Mouse (Mus musculus) embryonic facial prominence, embryonic 10.5 days (tissue): ENCODE results near the gene Rpl32. TPM values are rescaled to one million over a fixed set of nuclear protein-coding genes. Genes with fewer than 3 reads are reported as not detected.

Source experiments
- DNase-seq: peaks from one replicate; pipeline ENCODE4 v3.0.0-alpha.2; 2017; ENCODE audit warnings: low spot score
- H3K27ac ChIP-seq: fragments of 300-500 bp; sonication (generic); replicated peaks from 2 replicates; pipeline ENCODE4 v1.5.1; 2016; ENCODE audit warnings: mild to moderate bottlenecking
- H3K27me3 ChIP-seq: fragments of 300-500 bp; sonication (generic); replicated peaks from 2 replicates; pipeline ENCODE4 v1.6.1; 2016; ENCODE audit warnings: low read depth, mild to moderate bottlenecking; ENCODE audit not compliant: poor library complexity, severe bottlenecking
- H3K36me3 ChIP-seq: fragments of 300-500 bp; sonication (generic); replicated peaks from 2 replicates; pipeline ENCODE4 v1.6.1; 2016; ENCODE audit warnings: mild to moderate bottlenecking, moderate library complexity
- H3K4me1 ChIP-seq: fragments of 300-500 bp; sonication (generic); 2 replicates; pipeline ENCODE4 v1.6.1; 2016
- H3K4me3 ChIP-seq: fragments of 300-500 bp; sonication (generic); 2 replicates; pipeline ENCODE4 v1.5.1; 2016; ENCODE audit warnings: mild to moderate bottlenecking, moderate library complexity
- H3K9me3 ChIP-seq: fragments of 300-500 bp; sonication (generic); 2 replicates; pipeline ENCODE4 v1.6.1; 2016; ENCODE audit warnings: mild to moderate bottlenecking
- WGBS: fragments of 180-500 bp; shearing (Covaris S2); methylation state at CpG from one replicate; pipeline ENCODE4 v1.1.7; 2016; 5-methylcytosine and 5-hydroxymethylcytosine counted together
- polyA plus RNA-seq: library from polyadenylated mRNA; unstranded; fragments of >200 nt; fragmentation: Nextera tagmentation; extraction: Ambion mirVana; gene quantifications from 2 replicates; pipeline ENCODE4 v1.2.1, GENCODE M21; 2016

Rpl32 gene
- polyA plus RNA-seq, result 1,826 and 1,867 TPM in 2 replicates

- H3K36me3 ChIP-seq, result peaks cover 43% of the 10 kb centered on the region
- peak; percentile 87 for DNase-seq
- under 1% methylated on average over 47 of the region's 47 CpGs for WGBS
- H3K9me3 ChIP-seq, result no peaks in the 10 kb centered on the region
- H3K27me3 ChIP-seq, result no peaks in the 10 kb centered on the region
- peak within 1 kb of the TSS; percentile 86 for H3K4me3 ChIP-seq
- H3K4me1 ChIP-seq, result peaks cover 21% of the 10 kb centered on the region
- peak within 1 kb of the TSS; percentile 100 for H3K27ac ChIP-seq
These were observed at the start of gene Rpl32 for GRCm38 (mm10) chr6:115808488-115809231. Gene Rpl32 (minus strand): TSS chr6:115808747.

- Histone ChIP-seq H3K9me3 (no peaks in the 10 kb centered on the region), H3K27me3 (no peaks in the 10 kb centered on the region), H3K4me3 (no peak overlapping the region), H3K27ac (0 out of 2 replicates have a peak overlapping the region, but pooled peaks have one; percentile 30), H3K36me3 (no peaks in the 10 kb centered on the region), H3K4me1 (peaks cover 24% of the 10 kb centered on the region)
- 82% methylated on average over 4 of the region's 4 CpGs for WGBS
- DNase-seq, result peak; percentile 13
These were observed 47.8 kb upstream of the Rpl32 start for GRCm38 (mm10) chr6:115856361-115856745.

GRCm38 (mm10) chr6:115855733-115856360 lies 47.3 kb upstream of the Rpl32 start:
- Histone ChIP-seq H3K4me3 (no peak overlapping the region), H3K4me1 (peaks cover 24% of the 10 kb centered on the region), H3K36me3 (peaks cover 2% of the 10 kb centered on the region), H3K27me3 (no peaks in the 10 kb centered on the region), H3K27ac (no peak overlapping the region), H3K9me3 (no peaks in the 10 kb centered on the region)
- WGBS, result 94% methylated on average over 3 of the region's 3 CpGs
- DNase-seq, result no peak

DNA sequence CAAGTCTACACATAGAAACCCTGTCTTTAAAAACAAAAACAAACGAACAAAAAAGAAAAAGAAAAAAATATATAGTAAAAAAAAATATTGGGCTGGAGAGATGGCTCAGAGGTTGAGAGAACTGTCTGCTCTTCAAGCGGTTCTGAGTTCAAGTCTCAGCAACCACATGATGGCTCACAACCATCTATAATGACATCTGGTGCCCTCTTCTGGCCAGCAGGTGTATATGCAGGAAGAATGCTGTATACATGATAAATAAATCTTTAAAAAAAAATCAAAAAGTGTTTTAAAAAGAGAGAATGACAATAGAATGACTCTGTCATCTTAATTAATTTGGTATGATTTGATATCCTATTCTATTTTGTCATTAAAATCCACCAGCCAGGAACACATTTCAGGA lies 45.9 kb upstream of the Rpl32 start:
- H3K4me3 ChIP-seq, result peak overlapping the region; percentile 77; the same call in 1 of the 2 replicates
- H3K9me3 ChIP-seq, result no peaks in the 10 kb centered on the region
- H3K4me1 ChIP-seq, result peaks cover 24% of the 10 kb centered on the region
- H3K27ac ChIP-seq, result peak overlapping the region; percentile 90; the same call in 1 of the 2 replicates
- H3K36me3 ChIP-seq, result peaks cover 11% of the 10 kb centered on the region
- WGBS, result 75% methylated on average over 2 of the region's 2 CpGs
- no peak for DNase-seq
- H3K27me3 ChIP-seq, result no peaks in the 10 kb centered on the region

GRCm38 (mm10) chr6:115853985-115854384 lies 45.4 kb upstream of the Rpl32 start:
- Histone ChIP-seq H3K27me3 (no peaks in the 10 kb centered on the region), H3K9me3 (no peaks in the 10 kb centered on the region), H3K27ac (peak overlapping the region; percentile 90), H3K36me3 (peaks cover 16% of the 10 kb centered on the region), H3K4me1 (peaks cover 24% of the 10 kb centered on the region), H3K4me3 (peak overlapping the region; percentile 77)
- DNase-seq, result peak; percentile 28
- WGBS, result 48% methylated on average over 7 of the region's 7 CpGs

GRCm38 (mm10) chr6:115853091-115853813 lies 44.7 kb upstream of the Rpl32 start, which contains the start of the genes Mbd4 and Ift122:
Gene Mbd4 (minus strand): TSS chr6:115853371.
Gene Ift122 (plus strand): TSS chr6:115853470.
- DNase-seq, result peak; percentile 99
- H3K36me3 ChIP-seq, result peaks cover 23% of the 10 kb centered on the region
- H3K27me3 ChIP-seq, result no peaks in the 10 kb centered on the region
- peak within 1 kb of the TSS; percentile 90 for H3K27ac ChIP-seq
- H3K4me3 ChIP-seq, result peak within 1 kb of the TSS; percentile 77
- H3K9me3 ChIP-seq, result no peaks in the 10 kb centered on the region
- under 1% methylated on average over 51 of the region's 51 CpGs for WGBS
- H3K4me1 ChIP-seq, result peaks cover 24% of the 10 kb centered on the region

DNA sequence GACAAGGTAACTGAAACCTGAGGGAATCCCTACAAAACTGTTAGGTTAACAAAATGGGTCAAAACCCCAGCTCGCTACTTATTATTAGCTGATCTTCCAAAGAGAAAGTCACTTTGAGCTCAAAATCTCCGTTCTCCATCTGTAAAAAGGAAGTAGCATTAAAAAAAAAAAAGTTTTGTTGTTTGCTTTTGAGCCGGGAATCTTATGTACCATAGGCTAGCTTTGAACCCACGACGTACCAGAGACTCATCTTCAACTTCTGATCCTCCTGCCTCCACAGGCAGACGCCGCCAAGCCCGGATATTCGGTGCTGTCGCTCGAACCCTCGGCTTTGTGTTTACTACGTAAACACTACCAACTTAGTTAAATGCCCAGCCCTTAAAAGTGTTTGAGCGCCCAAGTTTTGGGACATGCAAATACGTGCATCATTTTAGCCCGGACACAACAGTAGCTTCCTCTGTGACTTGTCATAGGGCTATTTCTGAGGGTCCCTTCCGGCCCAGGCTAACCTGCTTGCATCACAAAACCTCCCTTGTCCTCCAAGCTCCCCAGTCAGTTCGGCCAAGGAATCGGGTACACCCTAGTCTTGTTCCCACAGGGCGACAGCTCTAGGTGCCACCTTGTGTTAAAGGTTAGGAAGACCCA lies 44.0 kb upstream of the Rpl32 start:
- Histone ChIP-seq H3K4me3 (peak overlapping the region; percentile 77), H3K36me3 (peaks cover 30% of the 10 kb centered on the region), H3K27ac (peak overlapping the region; percentile 90), H3K9me3 (no peaks in the 10 kb centered on the region), H3K27me3 (no peaks in the 10 kb centered on the region), H3K4me1 (peaks cover 24% of the 10 kb centered on the region)
- 6% methylated on average over 20 of the region's 20 CpGs for WGBS
- no peak for DNase-seq

DNA sequence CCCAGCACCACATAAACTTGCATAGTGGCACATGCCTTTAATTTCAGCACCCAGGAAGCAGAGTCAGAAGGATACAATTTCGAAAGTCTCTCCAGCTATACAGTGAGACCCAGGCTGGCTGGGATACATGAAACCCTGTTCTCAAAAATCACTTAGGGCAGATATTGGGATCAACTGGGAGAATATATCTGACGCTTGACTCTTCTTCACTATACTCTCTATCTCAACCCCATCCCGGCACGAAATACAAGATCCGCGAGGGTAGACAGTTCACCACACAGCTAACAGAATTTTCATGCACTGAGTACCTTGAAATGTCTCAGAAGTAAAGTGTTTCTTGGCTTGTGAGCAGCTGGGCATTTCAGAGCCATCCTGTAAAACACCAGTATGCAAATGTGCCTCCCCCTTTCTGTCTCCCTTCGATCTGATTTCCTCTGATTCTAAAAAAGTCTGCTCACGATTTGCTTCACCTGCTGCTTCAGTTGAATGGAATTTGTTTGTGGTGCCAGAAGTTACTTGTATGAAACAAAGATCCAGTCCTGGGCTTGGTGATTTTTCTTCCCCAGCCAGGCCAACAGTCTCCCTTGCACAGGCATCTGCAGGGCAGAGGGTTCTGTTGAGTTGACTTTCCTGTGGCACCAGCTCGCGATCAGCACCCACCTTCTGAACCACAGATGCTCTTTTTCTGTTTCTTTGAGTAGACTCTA lies 40.2 kb upstream of the Rpl32 start:
- Histone ChIP-seq H3K9me3 (no peaks in the 10 kb centered on the region), H3K27me3 (no peaks in the 10 kb centered on the region), H3K36me3 (peaks cover 63% of the 10 kb centered on the region), H3K4me1 (peaks cover 9% of the 10 kb centered on the region), H3K4me3 (no peak overlapping the region), H3K27ac (no peak overlapping the region)
- 95% methylated on average over 10 of the region's 10 CpGs for WGBS
- no peak for DNase-seq

DNA sequence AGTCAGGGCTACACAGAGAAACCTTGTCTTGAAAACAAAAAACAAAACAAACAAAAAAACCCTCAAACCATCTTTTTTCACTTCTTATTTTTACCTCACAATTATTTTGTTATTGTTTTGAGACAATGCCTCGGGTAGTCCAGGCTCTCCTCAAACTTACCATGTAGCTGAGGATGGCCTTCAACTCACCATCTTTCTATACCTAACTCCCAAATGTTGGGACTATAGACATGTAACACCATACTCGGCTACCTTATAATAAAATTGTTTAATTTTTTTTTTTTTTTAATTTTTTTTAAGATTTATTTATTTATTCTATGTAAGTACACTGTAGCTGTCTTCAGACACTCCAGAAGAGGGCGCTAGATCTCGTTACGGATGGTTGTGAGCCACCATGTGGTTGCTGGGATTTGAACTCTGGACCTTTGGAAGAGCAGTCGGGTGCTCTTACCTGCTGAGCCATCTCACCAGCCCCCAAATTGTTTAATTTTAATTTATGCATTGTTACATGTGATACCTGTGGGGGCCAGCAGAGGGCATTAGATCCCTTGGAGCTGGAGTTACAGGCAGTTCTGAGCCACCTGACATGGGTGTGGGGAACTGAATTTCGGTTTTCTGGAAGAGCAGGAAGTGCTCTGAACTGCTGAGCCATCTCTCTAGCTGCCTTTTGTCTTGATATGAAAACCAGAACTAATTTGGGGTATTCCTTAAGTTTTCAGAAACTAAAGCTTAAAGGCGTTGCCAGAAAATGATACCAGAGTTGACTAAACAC lies 38.3 kb upstream of the Rpl32 start:
- H3K4me3 ChIP-seq, result no peak overlapping the region
- peaks cover 82% of the 10 kb centered on the region for H3K36me3 ChIP-seq
- DNase-seq, result peak; percentile 64
- H3K4me1 ChIP-seq, result peaks cover 2% of the 10 kb centered on the region; the same call in 1 of the 2 replicates
- H3K27ac ChIP-seq, result no peak overlapping the region
- no peaks in the 10 kb centered on the region for H3K9me3 ChIP-seq
- WGBS, result 45% methylated on average over 8 of the region's 8 CpGs
- H3K27me3 ChIP-seq, result no peaks in the 10 kb centered on the region

GRCm38 (mm10) chr6:115845006-115845405 lies 36.5 kb upstream of the Rpl32 start:
- DNase-seq, result no peak
- H3K36me3 ChIP-seq, result peaks cover 84% of the 10 kb centered on the region
- 95% methylated on average over 4 of the region's 4 CpGs for WGBS

GRCm38 (mm10) chr6:115838745-115839144 lies 30.2 kb upstream of the Rpl32 start:
- WGBS, result 61% methylated on average over 5 of the region's 5 CpGs
- no peaks in the 10 kb centered on the region for H3K27me3 ChIP-seq
- H3K4me3 ChIP-seq, result peak overlapping the region; percentile 58
- H3K36me3 ChIP-seq, result peaks cover 37% of the 10 kb centered on the region
- no peaks in the 10 kb centered on the region for H3K9me3 ChIP-seq
- no peak overlapping the region for H3K27ac ChIP-seq
- peaks cover 19% of the 10 kb centered on the region for H3K4me1 ChIP-seq
- no peak for DNase-seq

More at GRCm38 (mm10) chr6:115845006-115845405, 36.5 kb upstream of the Rpl32 start:
- no peaks in the 10 kb centered on the region for H3K4me1 ChIP-seq
- H3K27ac ChIP-seq, result no peak overlapping the region
- H3K27me3 ChIP-seq, result no peaks in the 10 kb centered on the region
- H3K9me3 ChIP-seq, result no peaks in the 10 kb centered on the region
- no peak overlapping the region for H3K4me3 ChIP-seq
